Mouse (Mus musculus): ENCODE measurements at regions not wholly inside any gene's neighbourhood (a gene's known extent, or its start where the extent isn't known, plus 50 kb on each side); places are given as distances from the start of the nearest gene placed in this dataset.

GRCm38 (mm10) chr8:87112355-87112754, 227.3 kb upstream of the N4bp1 start:
- Histone ChIP-seq H3K4me3 (replicated peaks; ENCODE audit: extremely low read depth, low read depth, low read length) (no peak overlapping the region), H3K4me1 (ENCODE audit: control insufficient read depth, insufficient read depth, low read length) (no peaks in the 10 kb centered on the region)
- WGBS: 72% methylated on average over 7 of the region's 7 CpGs
- TF ChIP-seq POLR2A (IDR thresholded peaks at IDR 0.05; ENCODE audit: borderline replicate concordance, extremely low read depth, low read depth, low read length): no peak
- no peak for TF ChIP-seq CTCF (IDR thresholded peaks at IDR 0.05; ENCODE audit: insufficient read depth, low read length)
- no peak for DNase-seq

GRCm38 (mm10) chr8:87105106-87105505, 220.0 kb upstream of the N4bp1 start:
- DNase-seq: no peak
- Histone ChIP-seq H3K4me3 (replicated peaks; ENCODE audit: extremely low read depth, low read depth, low read length) (no peak overlapping the region), H3K4me1 (ENCODE audit: control insufficient read depth, insufficient read depth, low read length) (no peaks in the 10 kb centered on the region)
- TF ChIP-seq CTCF (IDR thresholded peaks at IDR 0.05; ENCODE audit: insufficient read depth, low read length) (no peak), POLR2A (IDR thresholded peaks at IDR 0.05; ENCODE audit: borderline replicate concordance, extremely low read depth, low read depth, low read length) (no peak)
- WGBS: 82% methylated on average over 7 of the region's 7 CpGs

- Histone ChIP-seq H3K4me1 (ENCODE audit: control insufficient read depth, insufficient read depth, low read length) (no peaks in the 10 kb centered on the region), H3K4me3 (replicated peaks; ENCODE audit: extremely low read depth, low read depth, low read length) (no peak overlapping the region)
- no peak for TF ChIP-seq POLR2A (IDR thresholded peaks at IDR 0.05; ENCODE audit: borderline replicate concordance, extremely low read depth, low read depth, low read length)
- no peak for TF ChIP-seq CTCF (IDR thresholded peaks at IDR 0.05; ENCODE audit: insufficient read depth, low read length)
- 34% methylated on average over 2 of the region's 2 CpGs for WGBS
- DNase-seq: no peak
Measured at GRCm38 (mm10) chr8:87095211-87095610, 210.2 kb upstream of the N4bp1 start.

- Histone ChIP-seq H3K4me1 (ENCODE audit: control insufficient read depth, insufficient read depth, low read length) (no peaks in the 10 kb centered on the region), H3K4me3 (replicated peaks; ENCODE audit: extremely low read depth, low read depth, low read length) (no peak overlapping the region)
- WGBS: 56% methylated on average over 4 of the region's 4 CpGs
- DNase-seq: no peak
- TF ChIP-seq POLR2A (IDR thresholded peaks at IDR 0.05; ENCODE audit: borderline replicate concordance, extremely low read depth, low read depth, low read length) (no peak), CTCF (IDR thresholded peaks at IDR 0.05; ENCODE audit: insufficient read depth, low read length) (no peak)
Measured at GRCm38 (mm10) chr8:87094685-87095084, 209.6 kb upstream of the N4bp1 start.

GRCm38 (mm10) chr8:87093716-87094115, 208.7 kb upstream of the N4bp1 start:
- Histone ChIP-seq H3K4me1 (ENCODE audit: control insufficient read depth, insufficient read depth, low read length) (no peaks in the 10 kb centered on the region), H3K4me3 (replicated peaks; ENCODE audit: extremely low read depth, low read depth, low read length) (no peak overlapping the region)
- WGBS: 44% methylated on average over 10 of the region's 10 CpGs
- TF ChIP-seq POLR2A (IDR thresholded peaks at IDR 0.05; ENCODE audit: borderline replicate concordance, extremely low read depth, low read depth, low read length) (no peak), CTCF (IDR thresholded peaks at IDR 0.05; ENCODE audit: insufficient read depth, low read length) (no peak)
- DNase-seq: no peak

- WGBS: 49% methylated on average over 5 of the region's 5 CpGs
- Histone ChIP-seq H3K4me3 (replicated peaks; ENCODE audit: extremely low read depth, low read depth, low read length) (no peak overlapping the region), H3K4me1 (ENCODE audit: control insufficient read depth, insufficient read depth, low read length) (no peaks in the 10 kb centered on the region)
- no peak for DNase-seq
- TF ChIP-seq POLR2A (IDR thresholded peaks at IDR 0.05; ENCODE audit: borderline replicate concordance, extremely low read depth, low read depth, low read length): no peak
Measured at GRCm38 (mm10) chr8:87093081-87093480, 208.0 kb upstream of the N4bp1 start.

- no peak for DNase-seq
- no peaks in the 10 kb centered on the region for H3K4me1 ChIP-seq (ENCODE audit: control insufficient read depth, insufficient read depth, low read length)
- H3K4me3 ChIP-seq (replicated peaks; ENCODE audit: extremely low read depth, low read depth, low read length): no peak overlapping the region
- 42% methylated on average over 9 of the region's 9 CpGs for WGBS
- TF ChIP-seq POLR2A (IDR thresholded peaks at IDR 0.05; ENCODE audit: borderline replicate concordance, extremely low read depth, low read depth, low read length): no peak
Measured at GRCm38 (mm10) chr8:87087451-87088095, 202.5 kb upstream of the N4bp1 start.

- Histone ChIP-seq H3K4me1 (ENCODE audit: control insufficient read depth, insufficient read depth, low read length) (no peaks in the 10 kb centered on the region), H3K4me3 (replicated peaks; ENCODE audit: extremely low read depth, low read depth, low read length) (no peak overlapping the region)
- DNase-seq: no peak
- 58% methylated on average over 6 of the region's 6 CpGs for WGBS
- TF ChIP-seq CTCF (IDR thresholded peaks at IDR 0.05; ENCODE audit: insufficient read depth, low read length) (no peak), POLR2A (IDR thresholded peaks at IDR 0.05; ENCODE audit: borderline replicate concordance, extremely low read depth, low read depth, low read length) (no peak)
Measured at GRCm38 (mm10) chr8:87078260-87078659, 193.2 kb upstream of the N4bp1 start.

GRCm38 (mm10) chr8:87075921-87076320, 190.9 kb upstream of the N4bp1 start:
- H3K4me1 ChIP-seq (ENCODE audit: control insufficient read depth, insufficient read depth, low read length): no peaks in the 10 kb centered on the region
- H3K4me3 ChIP-seq (replicated peaks; ENCODE audit: extremely low read depth, low read depth, low read length): no peak overlapping the region
- WGBS: 85% methylated on average over 4 of the region's 4 CpGs
- no peak for DNase-seq
- no peak for TF ChIP-seq CTCF (IDR thresholded peaks at IDR 0.05; ENCODE audit: insufficient read depth, low read length)
- no peak for TF ChIP-seq POLR2A (IDR thresholded peaks at IDR 0.05; ENCODE audit: borderline replicate concordance, extremely low read depth, low read depth, low read length)

GRCm38 (mm10) chr8:87071224-87071623, 186.2 kb upstream of the N4bp1 start:
- no peak for DNase-seq
- Histone ChIP-seq H3K4me3 (replicated peaks; ENCODE audit: extremely low read depth, low read depth, low read length) (no peak overlapping the region), H3K4me1 (ENCODE audit: control insufficient read depth, insufficient read depth, low read length) (no peaks in the 10 kb centered on the region)
- TF ChIP-seq POLR2A (IDR thresholded peaks at IDR 0.05; ENCODE audit: borderline replicate concordance, extremely low read depth, low read depth, low read length): no peak
- TF ChIP-seq CTCF (IDR thresholded peaks at IDR 0.05; ENCODE audit: insufficient read depth, low read length): no peak

Measured in lung, adult 2 months (tissue).